Mouse (Mus musculus) erythroid progenitor cell, adult 5-6 weeks (primary cell): ENCODE data around the gene Slc8a1. TPM values are rescaled to one million over a fixed set of nuclear protein-coding genes. Genes with fewer than 3 reads are reported as not detected.

Source experiments
- ATAC-seq: replicated peaks from 2 replicates; pipeline ENCODE4 v1.8.0; 2016; ENCODE audit warnings: moderate number of reproducible peaks, mild to moderate bottlenecking, moderate TSS enrichment, inconsistent platforms; ENCODE audit not compliant: poor library complexity, low FRiP score, severe bottlenecking
- total RNA-seq, 2 experiments: library from RNA; stranded (forward) in 1 of 2; stranded (reverse) in 1 of 2; fragments of 150-400 nt in 1 of 2; fragments of 186-747, 209-891 nt in 1 of 2; gene quantifications; 2 replicates each; pipeline versions ENCODE4 v1.2.3 to v1.2.4; 2015 to 2017; ENCODE audit warnings: low replicate concordance in 2 of 2

Slc8a1 gene
- total RNA-seq (2015; ENCODE audit: low replicate concordance) = under 0.01 and 4.2 TPM in 2 replicates
- total RNA-seq (2017; ENCODE audit: low replicate concordance) = 0.15 and 4.7 TPM in 2 replicates

GRCm38 (mm10) chr17:81738311-81738755, at the start of gene Slc8a1:
Gene Slc8a1, minus strand, starts transcription at chr17:81738377.
- no peak for ATAC-seq

- ATAC-seq = no peak
Measured at GRCm38 (mm10) chr17:81787350-81787749, 49.2 kb upstream of the Slc8a1 start.

GRCm38 (mm10) chr17:81782326-81782725, 44.1 kb upstream of the Slc8a1 start:
- ATAC-seq = no peak

- no peak for ATAC-seq
Measured at GRCm38 (mm10) chr17:81781491-81781890, 43.3 kb upstream of the Slc8a1 start.

- no peak for ATAC-seq
Measured at GRCm38 (mm10) chr17:81779883-81780282, 41.7 kb upstream of the Slc8a1 start.

- no peak for ATAC-seq
Measured at GRCm38 (mm10) chr17:81750664-81751063, 12.5 kb upstream of the Slc8a1 start.

GRCm38 (mm10) chr17:81743034-81743433, 4.9 kb upstream of the Slc8a1 start:
- no peak for ATAC-seq

- no peak for ATAC-seq
Measured at GRCm38 (mm10) chr17:81740576-81740975, 2.4 kb upstream of the Slc8a1 start.

GRCm38 (mm10) chr17:81737779-81738178, 398 bp downstream of the Slc8a1 start:
- ATAC-seq = no peak

- ATAC-seq = no peak
Measured at GRCm38 (mm10) chr17:81737309-81737708, 868 bp downstream of the Slc8a1 start.

GRCm38 (mm10) chr17:81735583-81735982, 2.6 kb downstream of the Slc8a1 start:
- ATAC-seq = no peak

GRCm38 (mm10) chr17:81729891-81730290, 8.3 kb downstream of the Slc8a1 start:
- ATAC-seq = no peak

GRCm38 (mm10) chr17:81712273-81712751, 25.9 kb downstream of the Slc8a1 start:
- ATAC-seq = no peak

- ATAC-seq = no peak
Measured at GRCm38 (mm10) chr17:81704761-81705160, 33.4 kb downstream of the Slc8a1 start.

GRCm38 (mm10) chr17:81703258-81703657, 34.9 kb downstream of the Slc8a1 start:
- ATAC-seq = no peak

GRCm38 (mm10) chr17:81701701-81702100, 36.5 kb downstream of the Slc8a1 start:
- no peak for ATAC-seq

GRCm38 (mm10) chr17:81698789-81699188, 39.4 kb downstream of the Slc8a1 start:
- no peak for ATAC-seq

- ATAC-seq = no peak
Measured at GRCm38 (mm10) chr17:81697695-81698094, 40.5 kb downstream of the Slc8a1 start.

GRCm38 (mm10) chr17:81694977-81695376, 43.2 kb downstream of the Slc8a1 start:
- ATAC-seq = no peak

- no peak for ATAC-seq
Measured at GRCm38 (mm10) chr17:81679616-81680015, 58.6 kb downstream of the Slc8a1 start.

- no peak for ATAC-seq
Measured at GRCm38 (mm10) chr17:81677450-81677849, 60.7 kb downstream of the Slc8a1 start.

- no peak for ATAC-seq
Measured at GRCm38 (mm10) chr17:81676203-81676602, 62.0 kb downstream of the Slc8a1 start.
